In the genomic region with DNA sequence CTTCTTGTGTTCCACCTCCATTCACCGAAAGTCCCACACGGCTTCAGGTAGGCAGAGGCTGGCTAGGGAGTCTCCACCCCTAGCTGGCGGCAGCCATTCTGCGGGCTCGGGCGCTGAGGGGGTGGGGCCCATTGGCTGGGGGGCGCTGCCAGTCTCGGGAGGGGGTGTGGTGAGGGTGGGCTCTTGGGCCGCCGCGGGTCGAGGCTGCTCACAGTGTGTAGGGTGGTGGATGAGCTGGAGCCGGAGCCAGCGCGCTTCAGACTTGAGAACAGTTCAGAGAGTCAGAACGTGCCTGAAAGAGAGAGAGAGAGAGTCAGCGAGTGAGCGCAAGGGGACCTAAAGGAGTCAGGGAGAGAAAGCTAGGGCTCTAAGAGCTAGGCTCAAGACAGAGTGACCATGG, we compare ENCODE assay signal across 8 mouse cellular contexts. TPM values are rescaled to one million over a fixed set of nuclear protein-coding genes. Genes with fewer than 3 reads are reported as not detected.
DNase-seq lines count a peak whose midpoint lies in the region; ATAC-seq and TF ChIP-seq lines count a peak whose summit lies in the region.

No protein-coding gene starts in this region.

- no peaks in the 10 kb centered on the region for H3K36me3 ChIP-seq in limb, embryonic 12.5 days
- H3K36me3 ChIP-seq in midbrain, embryonic 10.5 days = no peaks in the 10 kb centered on the region
- H3K36me3 ChIP-seq in small intestine, adult 2 months (ENCODE audit: control insufficient read depth, insufficient read depth, low read length) = no peaks in the 10 kb centered on the region

- no peak for TF ChIP-seq CTCF in small intestine, adult 2 months (IDR thresholded peaks at IDR 0.05; ENCODE audit: extremely low read depth, insufficient read length, insufficient replicate concordance, low read depth, low read length)

- peak overlapping the region; percentile 48; the same call in 1 of the 2 replicates for H3K9ac ChIP-seq in limb, embryonic 12.5 days (replicated peaks)

- H3K27ac ChIP-seq in limb, embryonic 12.5 days = no peak overlapping the region
- peak overlapping the region; percentile 46; the same call in 1 of the 2 replicates for H3K27ac ChIP-seq in midbrain, embryonic 10.5 days (replicated peaks)
- H3K27ac ChIP-seq in small intestine, adult 2 months (ENCODE audit: insufficient read depth, low read depth, low read length) = no peak overlapping the region

- ATAC-seq in inflammation-experienced regulatory T-cells, adult 6 months = peak; percentile 63
- peak; percentile 99 for ATAC-seq in limb, embryonic 12.5 days (ENCODE audit: insufficient number of reproducible peaks, insufficient read depth, low FRiP score, low TSS enrichment, low read depth)

- no peaks in the 10 kb centered on the region for H3K27me3 ChIP-seq in limb, embryonic 12.5 days
- H3K27me3 ChIP-seq in midbrain, embryonic 10.5 days (ENCODE audit: low read depth, poor library complexity, severe bottlenecking) = no peaks in the 10 kb centered on the region
- no peaks in the 10 kb centered on the region for H3K27me3 ChIP-seq in small intestine, adult 2 months (ENCODE audit: control insufficient read depth, insufficient read depth, low read length)

- H3K9me3 ChIP-seq in limb, embryonic 12.5 days = no peaks in the 10 kb centered on the region
- H3K9me3 ChIP-seq in midbrain, embryonic 10.5 days (replicated peaks) = no peaks in the 10 kb centered on the region

- DNase-seq in T-cell, adult 2 months (ENCODE audit: low spot score) = peak; percentile 43
- peak; percentile 47 for DNase-seq in brain, adult 2 months (ENCODE audit: low read depth, low spot score)
- DNase-seq in forelimb bud, embryonic 11.5 days (ENCODE audit: low read depth, low spot score) = peak; percentile 65
- DNase-seq in midbrain, embryonic 10.5 days (ENCODE audit: low spot score) = peak; percentile 72
- no peak for DNase-seq in MN1 (ENCODE audit: low spot score)

- H3K4me1 ChIP-seq in limb, embryonic 12.5 days (replicated peaks) = no peaks in the 10 kb centered on the region
- peaks cover 3% of the 10 kb centered on the region; the same call in 1 of the 2 replicates for H3K4me1 ChIP-seq in midbrain, embryonic 10.5 days
- H3K4me1 ChIP-seq in small intestine, adult 2 months (ENCODE audit: control insufficient read depth, insufficient read depth, insufficient read length, low read length) = peaks cover 3% of the 10 kb centered on the region; the same call in 1 of the 2 replicates

- no peak for TF ChIP-seq POLR2A in small intestine, adult 2 months (IDR thresholded peaks at IDR 0.05; ENCODE audit: low read depth, low read length)

- H3K4me2 ChIP-seq in limb, embryonic 12.5 days = peak overlapping the region; percentile 61

- H3K4me3 ChIP-seq in limb, embryonic 12.5 days (replicated peaks) = peak overlapping the region; percentile 48
- peak overlapping the region; percentile 60 for H3K4me3 ChIP-seq in midbrain, embryonic 10.5 days
- H3K4me3 ChIP-seq in small intestine, adult 2 months (ENCODE audit: low read depth, low read length) = peak overlapping the region; percentile 60

- WGBS in limb, embryonic 12.5 days = 13% methylated on average over 18 of the region's 18 CpGs
- WGBS in midbrain, embryonic 10.5 days = 16% methylated on average over 18 of the region's 18 CpGs
- 15% methylated on average over 18 of the region's 18 CpGs for WGBS in small intestine, adult 2 months

RNA-seq across cellular contexts. Expression of a gene that starts 0.7 kb away (rescaled TPM):
- under 1 TPM in 1 of 3 experiments, not detected in 2; 0.15 TPM for polyA plus RNA-seq in inflammation-experienced regulatory T-cells, adult 6 months (2017; shearing (Covaris generic))
- polyA plus RNA-seq in limb, embryonic 12.5 days (2016; fragmentation: Nextera tagmentation; extraction: Ambion mirVana) = 8.2 and 8.3 TPM in 2 replicates
- 8.7 and 8.8 TPM in 2 replicates for polyA plus RNA-seq in midbrain, embryonic 10.5 days (2016; fragmentation: Nextera tagmentation; extraction: Ambion mirVana)
- polyA plus RNA-seq in small intestine, adult 2 months (2012; rRNA removed) = 0.04 and 0.10 TPM in 2 replicates
